Mouse (Mus musculus) bone marrow macrophage, adult 2 months (primary cell): ENCODE measurements around the gene Rgs4. TPM values are rescaled to one million over a fixed set of nuclear protein-coding genes. Genes with fewer than 3 reads are reported as not detected.

Experiments used
- H3K27ac ChIP-seq: 2 replicates; pipeline ENCODE4 v1.5.1; 2012; ENCODE audit warnings: low read depth, low read length; ENCODE audit not compliant: insufficient read depth
- H3K4me1 ChIP-seq: 2 replicates; pipeline ENCODE4 v1.6.1; 2012; ENCODE audit warnings: low read length; ENCODE audit not compliant: control insufficient read depth, insufficient read depth
- H3K4me3 ChIP-seq: 2 replicates; pipeline ENCODE4 v1.5.1; 2012; ENCODE audit warnings: mild to moderate bottlenecking, low read length, moderate library complexity; ENCODE audit not compliant: insufficient read depth
- CTCF ChIP-seq: IDR thresholded peaks from 2 replicates; pipeline ENCODE4 v1.5.1; 2012; ENCODE audit warnings: low read depth, mild to moderate bottlenecking, low read length, moderate library complexity
- POLR2A ChIP-seq: IDR thresholded peaks from 2 replicates; pipeline ENCODE4 v1.6.1; 2012; ENCODE audit warnings: mild to moderate bottlenecking, low read depth, low read length, borderline replicate concordance
- polyA plus RNA-seq: library from polyadenylated mRNA; stranded (reverse); fragments of >200 nt; gene quantifications from 2 replicates; pipeline ENCODE4 v1.2.4, GENCODE M21; 2012; ENCODE audit not compliant: missing spikeins, insufficient read depth, insufficient read length

Gene Rgs4
- polyA plus RNA-seq, 1 experiment: not detected

- Histone ChIP-seq H3K27ac (no peak overlapping the region), H3K4me3 (no peak overlapping the region), H3K4me1 (no peaks in the 10 kb centered on the region)
- TF ChIP-seq POLR2A (no peak), CTCF (no peak)
These were observed 52.1 kb downstream of the Rgs4 start for GRCm38 (mm10) chr1:169695356-169695755.

- TF ChIP-seq POLR2A (no peak), CTCF (no peak)
- H3K4me1 ChIP-seq: no peaks in the 10 kb centered on the region
- H3K27ac ChIP-seq: no peak overlapping the region
- H3K4me3 ChIP-seq: no peak overlapping the region
These were observed 53.9 kb downstream of the Rgs4 start for GRCm38 (mm10) chr1:169693537-169693936.

- Histone ChIP-seq H3K4me1 (no peaks in the 10 kb centered on the region), H3K27ac (no peak overlapping the region), H3K4me3 (no peak overlapping the region)
- TF ChIP-seq POLR2A (no peak), CTCF (no peak)
These were observed 54.4 kb downstream of the Rgs4 start for GRCm38 (mm10) chr1:169693040-169693439.

Other genes with a start within 250 kb of the Rgs4 start
- gene Nuf2, start 216.2 kb downstream of the Rgs4 start, polyA plus RNA-seq: 29.4 and 32.5 TPM in 2 replicates
- gene Rgs5, start 92.1 kb downstream of the Rgs4 start, polyA plus RNA-seq: not detected in 2 replicates
- not detected in 2 replicates for gene Ccdc190, start 181.0 kb upstream of the Rgs4 start, polyA plus RNA-seq
- 2.7 and 3.2 TPM in 2 replicates for gene Hsd17b7, start 221.6 kb upstream of the Rgs4 start, polyA plus RNA-seq